Mouse (Mus musculus): ENCODE results near the gene Zdhhc19.

Gene Zdhhc19

DNA sequence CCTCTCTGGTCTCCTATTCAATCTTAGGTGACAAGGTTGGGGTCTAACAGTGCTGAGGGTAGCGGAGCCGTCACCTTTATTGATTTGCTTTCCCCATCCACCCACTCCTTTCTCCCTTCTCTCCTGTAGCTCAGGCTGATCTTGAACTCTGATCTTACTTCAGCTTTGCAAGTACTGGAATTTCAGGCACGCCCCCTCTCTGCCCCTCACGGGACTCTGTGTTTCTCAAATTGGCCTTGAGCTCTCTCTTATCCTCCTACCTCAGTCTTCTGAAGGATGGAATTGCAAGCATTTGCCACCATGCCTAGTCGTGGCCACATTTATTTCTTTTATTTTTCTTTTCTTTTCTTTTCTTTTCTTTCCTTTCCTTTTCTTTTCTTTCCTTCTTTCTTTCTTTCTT lies 54.4 kb downstream of the Zdhhc19 start:
- DNase-seq (ENCODE audit: low read depth, low spot score): no peak

DNA sequence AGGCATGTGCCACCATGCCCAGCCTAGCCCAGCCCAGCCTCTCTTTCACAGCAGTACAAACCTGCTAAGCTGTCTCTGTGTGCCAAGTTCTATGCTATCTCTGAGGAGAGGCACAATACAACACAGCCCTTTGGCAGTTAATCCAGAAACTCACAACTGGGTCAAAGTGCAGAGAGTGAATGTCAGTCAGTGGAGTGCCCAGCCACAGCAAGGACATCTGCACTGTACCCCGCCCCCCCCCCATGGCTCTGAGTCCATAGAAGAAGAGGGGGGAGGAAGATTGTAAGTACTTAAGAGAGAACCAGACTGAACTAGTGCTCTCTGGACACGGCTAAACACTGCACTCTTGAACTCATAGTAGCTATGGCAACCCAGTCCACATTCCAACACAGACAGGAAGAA lies 55.3 kb downstream of the Zdhhc19 start:
- DNase-seq (ENCODE audit: low read depth, low spot score): no peak

DNA sequence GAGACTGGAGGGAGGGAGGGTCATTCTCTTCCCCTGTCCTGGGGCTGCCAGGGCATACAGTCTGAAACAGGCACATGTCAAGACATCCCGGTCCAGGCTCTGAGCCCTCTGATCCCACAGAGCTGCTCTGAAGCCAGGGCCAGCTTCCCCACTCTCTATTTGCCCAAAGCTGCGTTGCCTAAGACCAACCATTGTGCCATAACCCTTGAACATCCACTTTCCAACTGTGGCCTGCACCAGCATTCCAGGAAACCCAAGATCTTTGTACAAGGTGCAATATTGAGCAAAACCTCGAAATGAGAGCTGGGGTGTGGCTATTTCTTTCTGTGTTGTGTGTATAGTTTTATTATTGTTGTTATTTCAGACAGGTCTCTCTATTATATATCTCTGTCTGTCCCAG lies 59.5 kb downstream of the Zdhhc19 start:
- DNase-seq (ENCODE audit: low read depth, low spot score): no peak

DNA sequence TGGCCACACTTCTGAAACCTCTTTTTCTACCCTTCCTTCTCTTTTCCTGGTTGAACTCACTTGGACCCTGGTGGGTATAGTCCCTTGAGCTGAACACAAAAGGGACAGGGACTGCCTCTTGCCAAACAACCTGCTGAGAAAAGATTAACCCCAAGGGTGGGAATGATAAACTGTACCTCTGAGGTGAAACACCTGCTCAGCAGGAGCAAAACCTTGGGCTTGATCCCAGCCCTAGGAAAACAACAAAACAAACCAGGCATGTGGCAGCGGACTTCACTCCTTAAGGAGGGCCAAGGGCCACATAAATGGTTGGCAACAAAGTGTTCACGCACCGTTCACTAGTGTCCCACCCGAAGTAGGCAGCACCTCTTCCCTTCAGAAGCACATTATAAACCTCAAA lies 63.4 kb downstream of the Zdhhc19 start:
- no peak for DNase-seq (ENCODE audit: low read depth, low spot score)

DNA sequence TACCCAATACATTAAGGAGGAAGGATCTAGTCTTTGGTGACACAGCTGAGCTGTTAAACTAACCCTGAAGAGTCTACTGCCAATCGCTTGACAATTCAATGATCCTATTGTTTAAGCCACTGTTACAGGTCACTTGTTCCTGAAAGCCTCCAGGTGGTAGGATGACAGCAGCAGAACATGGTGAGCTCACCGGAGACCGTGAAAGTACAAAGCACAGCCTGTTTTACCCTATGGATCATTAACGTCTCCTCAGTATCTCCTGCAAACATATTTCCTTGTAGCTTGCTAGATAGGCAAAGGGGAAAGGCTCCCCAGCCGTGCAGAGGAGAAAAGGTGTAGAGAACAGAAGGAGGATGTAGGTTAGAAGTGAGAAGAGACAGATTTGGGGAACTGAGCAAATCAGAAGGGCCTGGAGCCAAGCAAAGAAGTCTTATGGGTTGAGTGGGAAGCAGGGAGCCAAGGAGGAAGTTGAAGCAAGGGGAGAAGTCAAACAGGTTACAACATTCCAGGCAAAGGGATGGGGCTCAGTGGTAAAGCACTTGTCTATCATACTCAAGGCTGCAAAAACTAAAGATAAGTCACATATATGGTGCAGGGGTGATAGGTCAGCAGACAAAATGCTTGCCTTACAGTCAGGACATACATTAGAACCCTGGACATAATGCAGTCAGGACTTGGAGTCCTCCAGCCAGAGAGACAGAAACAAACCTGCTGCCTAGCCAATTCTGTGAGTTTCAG lies 67.2 kb downstream of the Zdhhc19 start:
- DNase-seq (ENCODE audit: low read depth, low spot score): no peak

DNA sequence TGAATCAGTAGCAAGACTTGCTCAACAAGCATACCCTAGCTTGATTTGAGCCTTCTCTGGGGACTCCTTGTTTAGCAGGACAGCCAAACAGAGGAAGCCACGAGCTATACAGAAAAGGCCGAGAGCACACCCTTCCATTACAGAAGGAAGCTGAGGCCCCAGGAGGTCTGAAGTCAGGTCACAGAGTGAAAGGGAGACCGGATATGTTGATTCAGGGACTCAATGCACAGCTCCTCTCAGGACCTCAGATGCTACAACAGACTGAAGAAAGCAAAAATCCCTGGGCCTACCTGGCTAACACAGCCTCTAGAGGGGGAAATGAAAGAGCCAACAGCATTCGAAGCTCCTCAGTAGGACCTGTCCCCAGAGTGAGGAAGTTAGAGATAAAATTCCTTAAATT lies 71.2 kb downstream of the Zdhhc19 start:
- DNase-seq (ENCODE audit: low read depth, low spot score): no peak

DNA sequence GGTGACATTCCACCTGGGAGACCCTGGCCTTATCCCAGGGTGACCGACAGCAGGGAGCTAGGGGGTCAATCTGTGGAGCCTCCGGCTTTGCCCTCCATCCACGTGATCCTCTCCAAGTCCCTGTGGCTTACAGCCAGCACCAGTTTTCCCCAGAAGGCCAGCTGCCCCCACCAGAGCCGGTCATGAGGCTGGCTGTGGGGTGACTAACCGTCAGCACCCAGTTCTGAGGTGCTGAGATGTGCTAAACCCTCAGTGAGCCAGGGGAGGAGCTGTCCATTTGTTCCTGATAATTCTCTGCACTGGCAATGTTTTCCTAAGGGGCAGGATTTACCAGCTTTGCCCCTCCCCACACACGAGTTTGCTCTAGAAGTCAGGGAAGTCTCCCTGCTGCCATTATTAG lies 72.3 kb downstream of the Zdhhc19 start:
- no peak for DNase-seq (ENCODE audit: low read depth, low spot score)

DNA sequence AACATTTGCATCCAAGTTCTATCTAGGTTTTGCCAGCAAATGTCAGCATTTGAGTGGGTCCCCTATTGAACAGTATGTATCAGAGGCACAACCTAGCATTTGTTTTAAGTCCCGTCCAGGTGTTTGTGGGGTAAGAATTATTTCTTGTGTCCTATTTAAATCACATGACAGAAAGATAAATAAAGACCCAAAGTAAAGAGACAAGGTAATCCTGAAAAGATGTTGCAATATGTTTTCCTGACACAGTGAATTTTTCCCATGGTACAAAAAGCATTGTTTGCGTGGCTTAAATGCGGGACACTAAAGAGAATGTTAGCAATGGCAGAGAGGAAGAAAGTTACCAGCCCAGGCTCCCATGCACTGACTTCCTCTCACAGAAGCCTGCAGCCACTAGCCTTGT lies 74.0 kb downstream of the Zdhhc19 start:
- DNase-seq (ENCODE audit: low read depth, low spot score): no peak

DNA sequence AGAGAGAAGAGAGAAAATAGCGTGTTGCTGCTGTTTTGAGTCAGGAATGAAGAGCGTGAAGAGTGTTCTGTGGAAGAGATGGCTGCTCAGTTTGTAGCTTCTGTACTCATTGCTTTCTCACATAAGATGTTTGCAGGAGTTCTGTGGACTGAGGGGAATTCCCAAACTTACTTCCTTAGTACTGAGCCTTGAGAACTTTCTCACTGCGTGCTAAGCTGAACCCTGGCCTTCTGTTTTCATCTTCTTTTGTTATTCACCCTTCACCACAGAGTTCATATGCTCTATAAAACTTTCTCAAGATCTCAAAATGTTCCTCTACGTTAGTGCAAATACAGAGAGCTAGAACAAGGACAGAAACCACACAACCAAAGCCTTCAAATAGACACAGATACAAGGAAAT lies 76.5 kb downstream of the Zdhhc19 start:
- DNase-seq (ENCODE audit: low read depth, low spot score): no peak

DNA sequence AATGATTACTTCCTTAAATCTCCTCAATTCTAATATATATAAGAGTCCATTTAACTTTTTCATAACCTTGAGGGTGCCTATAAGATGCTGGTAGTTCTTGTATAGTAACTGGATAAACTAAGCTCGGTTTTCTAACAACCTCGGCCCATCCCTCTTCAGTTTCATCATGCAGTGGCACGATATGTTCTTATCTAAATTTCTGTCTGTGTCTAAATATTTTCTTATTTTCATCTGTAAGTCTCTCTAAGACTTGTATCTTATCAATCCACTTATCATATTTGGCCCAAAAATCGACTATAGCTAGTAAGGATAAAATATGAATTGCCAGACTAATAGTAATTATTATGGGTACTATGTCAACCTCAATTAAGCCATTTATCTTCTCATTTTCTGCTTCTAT lies 90.4 kb downstream of the Zdhhc19 start:
- no peak for DNase-seq (ENCODE audit: low read depth, low spot score)

DNA sequence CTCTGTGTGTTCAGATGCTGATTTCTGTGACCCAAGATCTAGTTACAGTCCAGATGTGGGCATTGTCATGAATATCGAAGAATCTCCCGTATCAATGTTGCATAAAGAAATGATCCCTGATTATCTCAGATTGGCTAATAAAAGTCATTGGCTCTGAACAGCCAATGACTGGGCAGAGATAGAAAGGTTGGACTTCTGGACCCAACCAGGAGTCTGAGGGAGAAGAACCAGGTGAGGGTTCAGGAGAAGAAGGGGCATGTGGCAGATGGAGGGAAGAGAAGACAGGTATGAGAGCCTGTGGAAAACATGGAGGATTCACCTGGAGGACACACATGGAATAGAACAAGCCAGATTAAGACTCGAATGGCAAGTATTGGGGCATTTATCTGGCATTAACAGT lies 92.5 kb downstream of the Zdhhc19 start:
- DNase-seq (ENCODE audit: low read depth, low spot score): no peak

DNA sequence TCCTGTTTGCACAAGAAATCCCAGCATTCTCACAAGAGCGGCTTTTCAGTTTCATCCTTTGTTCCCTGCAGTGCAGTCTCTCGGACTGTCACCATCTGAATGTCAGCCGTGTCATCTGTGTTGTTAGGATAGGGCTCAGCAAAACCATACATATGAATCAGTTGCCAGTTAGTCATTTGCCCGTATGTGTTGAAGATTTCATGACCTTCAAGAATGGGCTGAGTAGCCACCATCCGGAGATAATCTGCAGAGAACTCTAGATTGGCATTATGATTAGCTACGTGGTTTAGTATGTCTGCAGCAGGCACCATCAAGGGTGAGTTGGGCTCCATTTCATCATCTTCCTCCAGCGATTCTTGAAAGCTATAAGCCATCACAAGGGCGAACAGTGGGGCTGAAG lies 95.5 kb downstream of the Zdhhc19 start:
- no peak for DNase-seq (ENCODE audit: low read depth, low spot score)

DNA sequence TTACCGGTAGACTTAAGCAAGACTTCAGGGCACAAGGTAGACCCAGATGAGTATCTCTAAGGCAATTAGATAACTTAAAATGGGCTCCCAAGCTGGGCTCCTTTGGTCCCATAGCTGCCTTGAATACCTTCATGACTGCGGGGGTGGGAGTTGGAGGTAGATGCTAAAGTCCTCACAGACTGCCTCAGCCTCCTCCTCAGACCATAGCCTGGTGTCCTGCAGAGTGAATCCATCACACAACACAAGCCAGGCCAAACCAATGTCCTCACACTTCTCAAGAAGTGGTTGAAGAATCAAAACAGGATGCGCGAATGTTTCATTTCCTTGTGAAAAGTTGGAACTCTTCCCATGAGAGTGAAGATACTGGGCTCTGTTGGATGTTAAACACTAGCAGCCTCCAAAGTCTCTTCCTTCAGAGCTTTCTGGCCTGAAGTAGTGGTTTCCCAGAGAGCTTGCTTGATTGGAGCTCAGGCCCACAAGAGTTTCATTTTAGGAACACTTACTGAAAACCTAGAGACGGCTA lies 97.3 kb downstream of the Zdhhc19 start:
- DNase-seq (ENCODE audit: low read depth, low spot score): no peak

DNA sequence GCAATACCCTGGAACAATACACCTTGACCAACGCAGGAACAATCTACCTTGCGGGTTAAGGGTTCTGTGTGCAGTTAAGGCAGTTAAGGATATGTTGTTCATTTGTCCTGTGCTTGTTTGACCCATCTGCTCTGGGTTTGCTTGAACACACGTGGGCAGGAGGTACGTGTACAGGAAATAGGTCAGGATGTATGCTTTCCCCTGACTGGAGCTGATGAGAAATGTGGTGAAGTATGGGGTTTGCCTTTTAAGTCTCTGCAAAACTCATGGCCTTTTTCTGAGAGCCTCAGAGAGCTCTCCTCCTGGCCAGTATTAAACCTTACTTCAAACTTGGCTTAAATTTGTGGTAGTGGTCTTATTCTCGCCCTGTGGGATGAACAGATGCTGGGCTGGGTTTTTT lies 97.9 kb downstream of the Zdhhc19 start:
- DNase-seq (ENCODE audit: low read depth, low spot score): no peak

DNA sequence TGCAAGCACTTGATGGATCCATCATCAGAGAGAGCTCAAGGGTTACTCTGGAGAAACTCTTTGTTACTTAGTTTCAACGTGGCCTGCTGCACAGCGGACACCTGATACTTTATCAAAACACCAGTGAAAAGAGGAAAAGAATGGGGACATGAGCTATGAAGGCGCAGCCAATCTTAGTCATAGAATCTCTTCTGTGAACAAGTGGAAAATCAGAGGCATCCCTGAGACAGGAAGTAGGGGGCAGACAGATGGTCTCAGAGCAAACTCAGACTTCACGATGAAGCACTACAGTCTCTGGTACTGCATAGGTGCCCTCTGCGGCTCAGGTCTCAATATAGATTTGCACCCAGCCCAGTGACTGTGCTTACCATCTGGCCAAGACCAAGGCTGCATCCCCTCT lies 98.6 kb downstream of the Zdhhc19 start:
- DNase-seq (ENCODE audit: low read depth, low spot score): no peak

DNA sequence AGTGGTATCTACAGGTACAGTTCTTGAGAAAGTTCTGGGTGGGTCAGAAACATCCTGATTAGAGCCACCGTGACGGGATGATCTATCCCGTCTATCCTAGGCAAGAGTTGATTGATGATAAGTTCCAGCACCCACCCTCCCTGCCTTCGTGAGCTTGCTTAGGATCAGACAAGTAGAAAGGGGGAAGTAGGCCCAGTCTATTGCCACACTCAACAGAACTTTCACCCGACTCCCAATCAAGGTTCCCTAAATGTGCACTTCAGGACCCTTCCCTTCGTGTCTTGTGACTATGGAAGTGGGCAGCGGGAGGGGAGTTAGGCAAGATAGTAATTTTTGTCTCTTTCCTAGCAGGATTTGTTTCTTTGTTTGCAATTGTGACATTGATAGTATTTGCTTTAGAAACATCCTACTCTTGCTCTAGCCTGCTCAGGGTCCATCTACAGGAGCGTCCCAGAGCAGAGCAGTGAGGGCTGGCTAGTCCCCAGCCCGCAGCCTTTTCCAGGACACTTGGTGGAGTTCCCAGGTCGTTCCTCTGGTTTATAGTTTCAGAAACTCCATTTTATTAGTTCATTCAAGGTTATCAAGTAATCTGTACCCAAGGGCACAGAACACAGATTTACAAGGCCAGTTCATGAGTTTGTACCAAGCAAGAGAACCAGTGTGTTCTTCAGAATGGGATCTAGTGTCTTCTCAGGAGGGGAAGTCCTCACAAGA lies 99.2 kb downstream of the Zdhhc19 start:
- no peak for DNase-seq (ENCODE audit: low read depth, low spot score)

DNA sequence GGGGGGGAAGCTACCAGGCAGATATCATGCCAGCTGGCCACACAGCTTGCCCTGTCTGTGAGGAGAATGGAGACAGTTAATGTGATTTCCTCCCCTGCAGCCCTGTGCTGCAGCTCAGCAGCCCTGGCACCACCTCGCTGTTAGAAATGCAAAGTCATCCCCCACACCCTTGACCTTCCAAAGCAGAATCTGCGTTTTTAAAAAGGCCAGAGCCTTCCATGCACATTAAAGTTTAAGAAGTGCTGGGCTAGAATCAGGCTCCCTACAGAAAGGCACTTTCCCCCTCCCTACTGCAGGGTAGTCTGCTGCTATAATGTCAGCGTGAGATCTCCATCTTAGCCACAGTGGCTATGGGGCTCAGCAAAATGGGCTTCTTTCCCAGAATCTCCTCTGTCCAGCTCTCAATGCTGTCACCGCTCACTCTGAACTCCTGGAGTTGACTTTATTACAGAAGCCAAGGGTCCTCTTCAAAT lies 101.9 kb downstream of the Zdhhc19 start:
- DNase-seq (ENCODE audit: low read depth, low spot score): no peak

DNA sequence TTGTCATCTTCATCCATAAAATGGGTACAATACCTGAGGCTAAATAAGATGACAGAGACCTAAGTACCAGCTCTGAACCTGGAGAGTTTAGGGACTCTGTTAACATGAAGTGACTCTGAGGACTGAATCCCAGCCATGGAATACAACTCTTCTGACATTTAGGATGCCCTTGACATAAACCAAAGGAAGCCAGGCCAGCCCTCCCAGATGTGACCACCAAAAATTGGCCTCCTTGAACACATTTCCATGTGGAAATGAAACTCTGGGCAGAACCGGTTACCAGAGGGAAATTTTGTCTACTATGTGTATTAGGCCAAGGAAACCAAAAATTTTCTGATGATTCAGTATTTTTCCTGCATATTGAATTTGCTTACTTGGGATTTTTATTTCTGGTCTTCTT lies 103.1 kb downstream of the Zdhhc19 start:
- no peak for DNase-seq (ENCODE audit: low read depth, low spot score)

DNA sequence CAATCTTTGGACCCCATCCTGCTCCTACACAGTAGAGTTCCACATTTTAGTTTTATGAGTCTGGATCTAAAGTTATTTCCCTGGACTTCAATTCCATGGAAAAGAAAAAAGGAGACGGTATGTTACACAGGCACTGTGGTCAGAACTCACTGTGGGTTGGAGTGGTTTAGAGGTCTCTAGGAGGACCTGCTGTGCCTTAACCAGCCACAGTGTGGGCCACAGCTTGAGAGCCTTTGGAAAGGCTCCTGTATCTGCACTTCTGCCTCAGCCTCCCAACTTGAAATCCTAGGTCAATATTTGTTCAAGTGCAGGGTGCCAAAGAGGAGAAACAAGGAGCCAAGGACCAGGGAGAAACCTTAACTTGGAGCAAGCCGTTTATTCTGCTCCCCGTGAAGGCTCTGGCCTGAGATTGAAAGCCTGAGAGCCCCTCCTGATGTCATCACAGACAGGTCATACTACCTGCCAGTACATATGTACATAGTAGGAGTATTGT lies 106.2 kb downstream of the Zdhhc19 start:
- no peak for DNase-seq (ENCODE audit: low read depth, low spot score)

DNA sequence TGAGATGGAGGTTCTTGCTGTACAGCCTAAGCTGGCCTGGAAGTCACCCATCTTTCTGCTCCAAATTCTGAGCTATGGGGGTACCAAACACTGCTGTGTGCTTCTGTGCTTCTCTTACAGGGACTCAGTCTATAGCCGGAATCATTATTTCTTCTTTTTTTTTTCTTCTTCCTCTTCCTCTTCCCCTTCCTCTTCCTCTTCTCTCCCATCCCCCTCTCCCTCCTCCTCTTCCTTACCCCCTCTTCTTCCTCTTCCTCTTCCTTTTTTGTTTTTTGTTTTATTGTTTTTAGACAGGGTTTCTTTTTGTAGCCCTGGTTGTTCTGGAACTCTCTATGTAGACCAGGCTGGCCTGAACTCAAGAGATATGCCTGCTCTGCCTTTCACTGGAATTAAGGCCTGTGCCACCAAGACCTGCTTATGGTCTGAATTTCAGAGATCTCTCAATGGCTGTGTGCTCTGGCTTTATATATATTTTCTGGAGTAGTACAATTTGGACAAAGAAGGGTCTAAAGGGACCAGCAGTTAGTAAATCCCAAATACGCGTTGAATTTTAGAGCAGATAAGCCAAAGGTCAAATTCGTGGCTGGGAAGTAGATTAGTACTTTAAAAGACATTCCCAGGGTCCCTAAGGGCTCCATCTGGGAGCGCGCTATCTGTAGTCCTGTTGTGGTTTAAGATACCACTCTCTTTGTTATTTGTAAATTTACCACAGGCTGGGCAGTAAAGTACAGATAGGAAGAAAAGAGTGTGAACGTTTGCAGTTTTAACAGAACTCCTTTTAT lies 111.7 kb downstream of the Zdhhc19 start:
- no peak for DNase-seq (ENCODE audit: low read depth, low spot score)

DNA sequence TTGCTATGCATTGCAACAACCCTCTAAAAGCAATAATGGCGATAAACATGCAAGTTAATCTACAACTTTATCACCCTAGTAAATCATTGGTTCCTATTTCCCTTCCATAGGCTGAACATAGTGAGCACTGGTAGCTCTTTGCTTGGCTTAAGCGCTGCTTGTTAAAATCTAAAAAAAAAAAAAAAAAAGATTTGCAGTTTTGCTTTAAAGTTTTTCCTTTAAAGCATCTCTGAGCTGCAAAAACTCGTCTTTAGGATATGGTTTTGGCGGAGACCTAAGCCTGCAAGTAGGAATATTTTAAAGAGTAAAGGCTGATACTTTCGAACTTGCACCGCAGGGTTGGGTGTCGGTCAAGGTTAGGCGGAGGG lies 112.3 kb downstream of the Zdhhc19 start:
- no peak for DNase-seq (ENCODE audit: low read depth, low spot score)

DNA sequence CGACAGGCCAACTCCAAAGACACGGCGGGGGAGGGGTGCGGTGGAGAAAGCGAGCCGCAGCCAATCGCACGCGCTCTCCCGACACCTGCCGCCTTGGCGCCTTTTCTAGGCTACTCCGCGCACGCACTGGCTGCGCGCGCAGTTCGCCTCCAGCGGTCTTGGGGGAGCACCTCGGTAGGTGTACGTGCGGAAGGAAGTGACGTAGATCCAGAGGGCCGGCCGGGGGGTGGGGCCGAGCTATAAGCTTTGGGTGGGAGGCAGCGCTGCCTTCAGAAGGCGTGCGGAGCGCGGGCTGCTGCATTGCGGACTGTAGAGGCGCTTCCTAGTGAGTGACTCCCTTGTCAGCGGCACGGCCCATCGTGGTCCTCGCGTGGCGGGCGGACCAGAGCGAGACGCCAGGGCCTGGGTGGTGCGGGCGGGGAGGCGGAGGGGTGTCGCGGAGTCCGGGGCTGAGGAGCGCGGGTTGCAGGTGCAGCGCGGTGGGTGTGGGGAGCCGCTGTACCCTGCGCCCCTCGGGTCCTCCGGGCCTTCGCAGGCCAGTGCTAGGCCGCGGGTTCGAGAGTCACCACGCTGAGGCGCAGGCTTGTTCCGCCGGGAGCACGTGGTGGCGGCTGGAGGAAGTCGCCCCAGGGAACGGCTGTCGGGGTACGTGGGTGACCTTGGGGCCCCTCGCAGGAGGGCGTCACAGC lies 112.8 kb downstream of the Zdhhc19 start, which contains the start of gene Tfrc:
Gene Tfrc, plus strand, starts transcription at position 209 of the 689 bp plus-strand sequence.
- DNase-seq (ENCODE audit: low read depth, low spot score): peak; percentile 96

Measured in retina, adult 2 months (tissue).